Mouse (Mus musculus) cerebellum, adult 11-12 months (tissue): ENCODE measurements around the gene Pdia3.
"Not testable (repeated sequence)": the region's sequence is repeated elsewhere in the genome, so short reads cannot be mapped to it uniquely, and the experiment has no call there.

Experiments
- DNase-seq: peaks from one replicate; pipeline ENCODE4 v3.0.0; 2022

The Pdia3 gene

DNA sequence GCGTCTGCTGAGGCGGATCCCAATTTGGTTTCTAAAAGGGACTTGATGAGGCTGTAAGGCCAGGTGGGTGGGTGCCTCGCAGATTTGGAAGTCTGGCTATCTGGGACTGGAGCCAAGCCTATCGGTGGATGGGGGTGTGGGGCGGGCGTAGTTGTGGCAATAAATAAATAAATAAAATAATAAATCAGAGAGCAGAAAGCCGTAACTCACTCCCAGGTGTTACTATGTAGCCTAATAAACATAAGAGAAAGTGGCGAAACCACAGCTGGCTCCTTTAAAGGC, 29.4 kb downstream of the Pdia3 start:
- DNase-seq = peak; percentile 24

DNA sequence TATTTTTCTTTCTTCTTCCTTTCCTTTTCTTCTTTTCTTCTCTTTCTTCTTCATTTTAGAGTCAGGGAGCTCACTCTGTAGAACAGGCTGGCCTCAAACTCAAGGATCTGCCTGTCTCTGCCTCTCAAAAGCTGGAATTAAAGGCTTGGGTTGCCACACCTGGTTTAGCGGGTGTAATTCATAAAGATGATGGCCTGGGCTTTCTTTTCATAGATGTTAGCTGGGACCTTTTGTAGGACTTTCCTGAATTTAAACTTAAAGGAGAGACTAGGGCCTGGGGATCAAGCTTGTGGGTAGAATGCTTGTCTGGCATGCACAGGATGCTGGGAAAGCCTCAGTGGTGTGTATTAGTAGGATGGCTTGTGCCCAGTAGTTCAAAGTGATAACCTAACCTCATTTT, 30.6 kb downstream of the Pdia3 start, which contains the start of gene Ell3:
Gene Ell3, minus strand, starts transcription at position 101 of the 400 bp plus-strand sequence.
- no peak for DNase-seq

DNA sequence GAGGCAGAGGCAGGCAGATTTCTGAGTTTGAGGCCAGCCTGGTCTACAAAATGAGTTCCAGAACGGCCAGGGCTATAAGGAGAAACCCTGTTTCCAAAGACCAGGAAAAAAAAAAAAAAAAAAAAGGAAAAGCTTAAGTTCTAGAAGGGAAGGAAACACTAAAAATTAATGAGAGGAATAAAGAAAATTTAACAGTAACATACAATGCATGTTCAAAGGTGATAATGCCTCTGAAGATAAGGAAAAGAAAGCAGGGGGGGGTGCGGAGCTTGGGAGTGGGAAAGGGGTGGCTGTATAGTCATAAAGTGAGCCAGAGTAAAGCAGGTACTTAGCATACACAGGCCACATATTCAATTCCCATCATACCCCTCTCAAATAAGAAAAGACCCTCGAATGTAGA, 31.5 kb downstream of the Pdia3 start:
- no peak for DNase-seq

DNA sequence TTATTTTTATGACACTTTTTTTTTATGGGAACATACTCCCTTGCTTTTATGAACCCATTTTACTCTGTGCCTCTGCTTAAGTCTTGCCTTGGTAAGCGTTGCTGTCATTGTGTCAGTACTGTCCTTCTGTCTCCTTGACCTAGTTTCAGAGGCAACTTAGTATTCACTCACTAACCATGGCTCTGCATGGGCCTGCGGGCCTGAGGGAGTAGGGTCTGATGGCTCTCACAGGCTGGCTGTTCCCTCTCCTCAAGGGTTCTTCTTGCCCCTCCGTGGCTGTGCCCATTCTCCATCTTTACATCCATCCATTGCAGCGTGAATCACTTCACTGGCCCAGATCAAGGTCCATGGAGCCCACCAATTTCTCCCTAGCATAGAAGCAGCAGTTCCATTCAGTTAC, 32.9 kb downstream of the Pdia3 start:
- no peak for DNase-seq

DNA sequence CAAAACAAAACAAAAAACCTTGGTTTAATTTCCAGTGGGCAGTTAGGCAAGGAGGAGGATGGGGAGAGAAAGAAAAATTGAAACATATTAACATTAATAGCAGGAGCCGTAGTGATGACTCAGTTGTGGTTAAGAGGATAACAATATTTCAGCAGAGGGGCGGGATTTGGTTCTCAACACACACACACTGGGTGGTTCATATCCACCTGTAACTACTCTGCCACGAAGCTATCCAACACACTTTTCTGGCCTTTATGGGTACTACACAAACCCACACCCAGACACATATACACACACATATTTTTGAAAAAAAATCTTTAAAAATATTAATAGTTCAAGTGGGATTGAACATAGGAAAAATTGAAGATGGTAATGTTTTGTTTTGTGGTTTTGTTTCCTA, 33.4 kb downstream of the Pdia3 start:
- DNase-seq = no peak

DNA sequence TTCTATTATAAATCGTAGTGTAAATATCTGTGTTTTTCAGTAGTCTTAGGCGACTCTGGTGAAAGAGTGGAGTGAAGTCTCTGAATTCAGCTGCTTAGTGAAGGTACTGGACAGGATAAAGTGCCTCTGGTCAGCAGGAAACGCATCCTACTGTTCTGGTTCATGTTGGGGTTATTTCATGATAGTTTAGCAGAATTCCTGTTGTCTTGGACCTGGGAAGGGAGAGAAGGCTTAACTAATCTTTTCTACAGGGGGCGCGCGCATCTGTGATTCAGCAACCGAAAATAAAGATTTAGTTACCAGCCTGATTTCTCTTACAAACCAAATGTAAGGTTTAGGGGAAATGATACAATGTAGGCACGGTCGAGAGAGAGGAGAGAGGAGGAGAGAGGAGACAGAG, 34.6 kb downstream of the Pdia3 start:
- no peak for DNase-seq

DNA sequence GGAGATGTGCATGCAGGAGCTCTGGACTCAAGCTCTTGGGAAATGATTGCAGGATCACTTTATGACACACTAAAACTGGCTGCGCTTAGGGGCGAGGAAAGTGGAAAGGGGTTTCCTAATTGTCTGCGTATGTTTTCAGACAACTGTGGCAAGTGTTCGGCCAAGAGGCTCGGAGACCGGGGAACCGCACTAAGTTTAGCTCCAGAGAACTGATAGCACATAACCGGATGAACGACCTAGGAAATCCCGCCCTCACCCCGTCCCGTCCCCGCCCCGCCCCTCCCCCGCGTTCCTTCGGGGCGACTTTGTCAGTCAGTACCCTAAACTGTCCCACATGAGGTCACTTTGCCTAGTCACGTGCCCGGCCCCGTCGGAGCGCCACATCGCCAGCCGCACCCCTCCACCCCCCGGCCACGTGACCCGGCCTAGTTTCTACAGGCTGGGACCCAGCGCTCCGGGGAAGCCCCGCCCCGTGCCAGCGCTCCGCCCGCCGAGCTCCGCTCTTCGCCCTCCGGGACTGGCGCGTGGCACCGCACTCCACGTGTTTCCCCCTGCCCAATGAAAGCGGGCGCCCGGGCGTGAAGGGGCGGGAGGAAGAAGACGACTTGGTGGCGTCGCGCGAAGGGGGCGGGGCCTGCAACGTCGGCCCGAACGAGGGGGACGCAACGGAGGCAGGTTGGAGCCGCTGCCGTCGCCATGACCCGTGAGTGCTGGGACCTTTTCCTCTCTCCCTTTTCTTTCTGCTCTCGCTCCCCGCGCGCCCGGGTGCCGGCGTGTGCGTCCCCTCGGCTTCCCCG, 35.4 kb downstream of the Pdia3 start, which contains the start of gene Serf2:
Gene Serf2, plus strand, starts transcription at position 457 of the 797 bp plus-strand sequence.
- DNase-seq = peak; percentile 100

DNA sequence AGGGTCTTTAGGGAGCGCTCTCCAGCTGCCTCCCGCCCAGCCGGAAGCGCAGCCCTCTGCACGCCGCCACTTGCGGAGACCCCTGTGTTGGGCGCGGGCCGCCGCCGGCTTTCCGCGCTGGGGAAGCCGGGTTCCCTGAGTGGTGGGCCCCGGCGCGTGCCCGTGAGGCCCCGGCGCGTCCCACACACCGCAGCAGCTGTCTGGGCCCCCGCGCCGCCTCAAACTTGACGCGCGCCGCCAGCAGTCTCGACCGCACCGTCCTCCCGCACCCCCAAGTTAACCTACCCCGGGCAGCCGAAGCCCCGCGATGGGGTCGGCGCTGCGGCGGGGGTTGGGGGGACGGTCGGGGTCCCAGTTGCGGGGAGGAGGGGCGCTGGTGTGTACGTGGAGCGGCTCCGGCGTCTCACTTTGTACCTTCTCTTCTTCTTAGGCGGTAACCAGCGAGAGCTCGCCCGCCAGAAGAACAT, 36.0 kb downstream of the Pdia3 start:
- DNase-seq = no peak

DNA sequence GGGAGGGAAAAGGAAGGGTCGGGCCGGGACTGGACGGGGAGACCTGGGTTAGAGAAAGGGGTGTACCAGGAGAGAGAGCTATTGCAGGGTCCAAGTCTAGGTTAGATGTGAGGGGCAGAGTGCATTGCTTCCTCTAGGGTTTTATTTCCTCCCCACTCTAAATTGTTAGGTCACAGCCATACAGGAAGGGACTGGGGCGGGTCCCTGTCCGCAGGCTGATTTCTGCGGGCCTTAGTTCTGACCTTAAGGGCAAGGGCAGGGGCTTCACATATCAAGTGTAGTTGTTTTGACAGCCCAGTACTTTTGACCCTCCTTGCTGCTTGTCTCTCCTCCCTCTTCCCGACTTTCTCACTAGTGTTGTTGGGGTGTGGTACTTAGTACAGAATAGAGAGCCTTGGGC, 36.5 kb downstream of the Pdia3 start:
- DNase-seq = no peak

DNA sequence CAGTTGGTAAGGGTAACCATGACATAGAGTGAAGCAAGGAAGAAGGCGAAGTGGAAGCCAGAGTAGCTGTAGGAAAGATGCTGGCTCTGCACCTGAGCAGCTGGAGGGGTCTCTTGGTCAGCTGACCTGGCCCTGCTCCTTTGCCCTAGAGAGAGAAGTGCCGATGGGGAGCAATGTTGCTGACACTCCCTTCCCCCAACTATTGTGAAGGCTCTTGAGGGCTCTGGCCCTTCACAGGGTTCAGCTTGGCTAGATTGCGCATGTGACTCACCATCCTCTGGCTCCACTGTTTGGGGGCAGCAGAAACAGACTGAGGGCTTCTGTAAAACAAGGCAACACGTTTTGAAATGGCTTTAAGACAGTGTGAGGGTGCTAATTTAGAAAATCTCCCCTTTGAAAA, 38.8 kb downstream of the Pdia3 start:
- DNase-seq = no peak

DNA sequence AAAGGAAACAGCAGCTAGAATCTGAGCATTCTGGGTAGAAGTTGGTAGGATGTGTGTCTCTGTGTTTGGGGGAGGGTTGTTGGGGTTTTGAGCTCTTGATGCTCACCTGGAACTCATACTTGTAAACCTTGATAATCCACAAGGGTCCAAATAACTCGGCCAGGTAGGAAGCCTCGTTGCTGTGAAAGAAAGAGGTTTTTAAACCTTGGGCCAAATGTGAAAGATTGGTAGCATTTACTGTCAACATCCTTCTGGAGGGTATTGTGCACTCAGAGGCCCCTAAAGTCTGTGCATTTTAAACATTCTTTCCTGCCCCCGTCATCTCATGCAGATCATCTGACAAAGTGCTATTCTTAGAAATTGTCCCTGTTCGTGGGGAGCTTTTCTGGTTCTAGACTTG, 39.4 kb downstream of the Pdia3 start, which contains the start of gene Hypk:
Gene Hypk, plus strand, starts transcription at position 301 of the 400 bp plus-strand sequence.
- no peak for DNase-seq

DNA sequence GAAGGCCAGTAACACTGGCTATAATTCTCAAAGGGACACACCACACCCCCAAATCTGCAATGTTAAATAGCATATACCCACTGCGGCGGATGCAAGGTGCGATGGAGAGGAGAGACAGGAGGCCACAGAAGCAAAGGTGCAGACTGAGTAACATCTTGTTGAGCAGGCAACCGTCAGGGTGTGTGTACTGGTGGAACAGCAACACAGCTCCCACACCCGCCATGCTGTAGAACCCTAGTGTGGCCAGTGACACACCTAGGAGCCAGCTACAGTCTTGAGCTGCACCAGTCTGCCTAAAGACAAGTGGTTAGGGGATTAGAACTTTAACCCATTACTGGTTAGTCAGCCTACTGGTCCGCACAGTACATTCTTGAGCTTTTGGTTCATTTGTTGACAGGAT, 40.3 kb downstream of the Pdia3 start:
- no peak for DNase-seq

DNA sequence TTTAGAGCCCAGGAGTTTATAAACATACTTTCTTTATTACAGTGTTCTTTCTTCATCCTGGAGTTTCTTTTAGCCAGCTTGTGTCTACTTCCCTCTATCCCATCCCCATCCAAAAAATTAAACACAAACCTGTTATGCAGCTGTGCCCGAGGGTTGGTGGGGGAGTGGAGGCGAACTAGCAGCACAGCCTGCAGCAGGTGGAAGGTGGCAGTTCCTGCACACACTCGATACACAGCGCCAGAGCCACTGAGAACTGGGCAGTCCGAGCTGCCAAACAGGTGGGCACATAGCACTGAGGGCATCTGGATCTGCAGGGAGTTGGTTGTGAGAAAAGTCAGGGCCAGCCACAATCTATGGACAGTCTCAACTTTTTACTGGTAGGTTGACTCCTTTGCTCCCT, 42.0 kb downstream of the Pdia3 start:
- DNase-seq = no peak

DNA sequence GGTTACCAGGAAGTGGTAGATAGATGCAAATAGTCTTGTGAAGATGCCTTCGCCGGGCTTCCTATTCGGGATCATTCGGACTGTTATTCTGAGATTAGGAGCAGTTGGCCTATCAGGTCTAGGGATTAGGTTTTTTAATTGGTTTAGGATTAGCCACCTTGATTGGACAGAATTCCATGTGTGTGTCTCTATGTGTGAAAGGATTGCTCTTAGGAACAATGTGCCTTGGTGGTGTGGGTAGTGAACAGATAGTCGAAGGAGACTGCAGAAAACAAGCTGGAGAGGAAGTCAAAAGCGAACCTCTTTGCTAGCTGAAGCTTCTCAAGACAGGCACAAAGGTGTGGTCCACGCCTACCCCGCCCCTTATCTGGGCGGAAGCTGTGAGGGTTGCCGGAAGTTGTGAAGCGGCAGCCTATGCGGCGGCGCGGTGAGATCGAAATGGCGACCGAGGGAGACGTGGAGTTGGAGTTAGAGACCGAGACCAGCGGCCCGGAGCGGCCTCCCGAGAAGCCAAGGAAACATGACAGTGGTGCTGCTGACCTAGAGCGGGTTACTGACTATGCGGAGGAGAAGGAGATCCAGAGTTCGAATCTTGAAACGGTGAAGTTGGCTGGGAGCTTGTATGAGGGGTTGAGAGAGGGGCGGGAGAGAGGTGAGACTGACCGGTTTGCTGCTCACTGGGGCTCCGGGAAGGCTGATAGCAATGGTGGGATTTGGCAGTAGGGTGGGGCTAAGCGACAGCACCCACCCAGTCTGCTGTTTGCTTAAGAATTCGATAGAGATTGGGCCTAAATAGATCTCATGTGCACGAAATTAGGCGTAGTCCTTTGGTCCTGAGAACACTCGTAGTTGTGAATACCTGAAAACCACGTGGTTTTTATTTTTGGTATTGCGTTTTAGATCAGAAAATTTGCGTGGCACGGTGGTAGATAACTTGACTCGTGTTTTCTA, 43.4 kb downstream of the Pdia3 start, which contains the start of gene Serinc4:
Gene Serinc4, minus strand, starts transcription at position 90 of the 951 bp plus-strand sequence.
- DNase-seq = peak; percentile 70

DNA sequence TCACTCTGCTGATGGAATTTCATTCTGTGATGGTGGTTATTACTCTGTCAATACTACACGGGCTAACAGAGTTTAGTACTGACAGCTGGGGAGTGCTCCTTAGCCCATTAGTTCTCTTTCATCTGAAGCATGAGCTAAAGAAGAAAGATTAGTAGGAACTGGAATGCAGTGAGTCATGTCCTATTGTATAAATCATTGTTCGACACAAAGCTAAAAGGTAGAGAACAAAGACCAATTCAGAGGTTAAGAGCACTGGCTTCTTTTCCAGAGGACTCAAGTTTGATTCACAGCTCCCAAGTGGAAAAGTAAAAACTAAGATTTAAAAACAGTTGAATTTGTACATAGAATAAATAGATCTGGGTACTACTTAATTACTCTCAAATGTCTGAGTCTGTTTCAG, 46.5 kb downstream of the Pdia3 start:
- DNase-seq = no peak

DNA sequence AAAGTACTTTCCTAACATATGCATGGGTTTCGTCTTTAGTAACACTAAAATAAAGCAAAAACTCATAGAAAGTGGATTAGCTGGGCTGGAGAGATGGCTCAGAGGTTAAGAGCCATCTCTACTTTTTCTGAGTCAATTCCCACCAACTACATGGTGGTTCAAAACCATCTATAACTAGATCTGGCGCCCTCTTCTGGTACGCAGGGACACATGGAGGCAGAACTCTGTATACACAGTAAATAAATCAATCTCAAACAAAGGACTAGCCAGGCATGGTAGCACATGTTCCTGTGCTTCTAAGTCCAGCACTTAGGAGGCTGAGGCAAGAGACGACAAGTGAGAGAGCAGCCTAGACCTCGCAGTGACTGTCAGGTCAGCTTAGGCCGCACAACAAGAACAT, 55.4 kb downstream of the Pdia3 start:
- not testable (repeated sequence) for DNase-seq

DNA sequence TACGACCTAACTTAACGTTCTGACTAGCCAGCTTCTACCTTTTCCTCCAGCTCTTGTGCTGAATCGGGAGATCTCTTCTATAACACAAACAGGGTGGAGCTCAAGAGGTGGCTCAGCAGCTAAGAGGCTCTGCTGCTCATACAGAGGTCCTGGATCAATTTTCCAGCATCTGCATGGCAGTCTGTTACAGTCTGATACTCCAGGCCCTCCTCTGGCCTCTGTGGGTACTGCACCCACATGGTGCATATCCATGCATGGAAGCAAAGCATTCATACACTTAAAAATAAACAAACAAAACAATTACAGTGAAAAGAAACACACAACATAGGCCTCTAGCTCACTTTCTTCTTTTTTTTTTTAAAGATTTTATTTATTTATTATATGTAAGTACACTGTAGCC, 59.2 kb downstream of the Pdia3 start:
- not testable (repeated sequence) for DNase-seq

DNA sequence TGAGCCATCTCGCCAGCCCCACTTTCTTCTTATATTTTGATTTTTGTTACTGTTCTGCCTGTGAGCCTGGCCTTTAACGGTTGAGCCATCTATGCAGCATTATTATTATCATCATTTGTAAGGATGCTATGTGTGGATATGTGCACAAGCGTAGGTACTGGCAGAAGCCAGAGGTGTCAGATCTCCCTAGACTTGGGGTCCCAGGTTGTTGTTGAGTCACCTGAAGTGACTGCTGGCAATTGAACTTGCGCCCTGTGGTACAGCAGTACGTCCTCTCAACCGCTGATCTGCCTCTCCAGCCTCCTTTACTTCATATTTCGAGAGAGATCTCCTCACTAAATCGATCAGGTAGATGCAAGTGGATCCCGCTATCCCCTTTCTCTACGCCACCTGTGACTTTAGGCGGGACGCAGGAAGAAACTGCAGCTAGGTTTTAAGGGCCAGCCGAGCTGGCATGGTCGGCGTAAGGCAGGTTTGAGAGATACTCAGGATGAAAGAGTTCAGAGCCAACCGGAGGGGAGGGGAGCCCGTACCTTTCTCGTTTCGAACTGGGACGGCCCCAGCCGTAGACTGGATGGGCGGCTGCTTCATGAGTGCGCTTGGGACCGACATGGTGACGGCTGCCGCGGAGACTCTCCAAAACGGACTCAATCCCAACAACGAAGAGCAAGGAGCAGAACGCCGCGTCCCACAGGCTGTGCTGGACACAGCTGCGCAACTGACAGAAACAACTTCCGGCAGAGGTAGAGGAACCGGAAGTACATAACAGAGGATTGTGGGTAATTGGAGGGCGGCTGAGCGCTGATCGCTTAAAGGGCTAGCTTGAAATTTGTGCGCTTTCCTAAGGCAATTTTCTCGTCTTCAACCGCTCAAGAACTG, 60.0 kb downstream of the Pdia3 start, which contains the start of gene Mfap1b:
Gene Mfap1b, minus strand, starts transcription at position 767 of the 879 bp plus-strand sequence.
- peak; percentile 81 for DNase-seq

DNA sequence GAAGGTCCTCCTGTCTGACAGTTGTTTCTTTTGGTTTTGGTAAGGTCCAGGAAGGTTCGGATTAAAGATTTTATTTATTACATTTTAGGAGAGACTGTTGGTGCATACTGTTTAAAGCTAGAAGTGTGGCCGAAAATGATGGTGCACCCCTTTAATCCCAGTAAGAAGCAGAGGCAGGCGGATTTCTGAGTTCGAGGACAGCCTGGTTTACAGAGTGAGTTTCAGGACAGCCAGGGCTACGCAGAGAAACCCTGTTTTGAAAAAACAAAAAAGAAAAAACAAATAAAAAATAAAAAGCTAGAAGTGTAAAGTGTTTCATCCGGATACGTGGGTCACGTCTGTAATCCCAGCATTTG, 60.6 kb downstream of the Pdia3 start:
- no peak for DNase-seq

DNA sequence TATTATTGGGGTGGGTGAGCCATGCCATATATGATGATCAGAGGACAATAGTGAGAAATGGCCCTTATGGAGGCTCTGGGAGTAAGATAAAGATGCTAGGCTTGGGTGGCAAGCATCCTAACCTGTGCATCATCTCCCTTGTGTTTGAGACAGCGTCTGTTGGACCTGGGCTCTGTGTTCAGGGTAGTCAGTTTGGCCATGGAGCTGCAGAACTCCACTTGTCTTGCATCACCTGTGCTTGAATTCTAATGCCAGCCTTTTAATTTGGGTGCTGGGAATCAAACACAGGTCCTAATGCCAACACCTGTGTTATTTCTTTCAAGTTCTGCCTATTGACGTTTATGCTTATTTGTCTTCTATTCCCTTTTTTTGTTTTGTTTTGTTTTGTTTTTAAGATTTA, 61.7 kb downstream of the Pdia3 start:
- DNase-seq = not testable (repeated sequence)

DNA sequence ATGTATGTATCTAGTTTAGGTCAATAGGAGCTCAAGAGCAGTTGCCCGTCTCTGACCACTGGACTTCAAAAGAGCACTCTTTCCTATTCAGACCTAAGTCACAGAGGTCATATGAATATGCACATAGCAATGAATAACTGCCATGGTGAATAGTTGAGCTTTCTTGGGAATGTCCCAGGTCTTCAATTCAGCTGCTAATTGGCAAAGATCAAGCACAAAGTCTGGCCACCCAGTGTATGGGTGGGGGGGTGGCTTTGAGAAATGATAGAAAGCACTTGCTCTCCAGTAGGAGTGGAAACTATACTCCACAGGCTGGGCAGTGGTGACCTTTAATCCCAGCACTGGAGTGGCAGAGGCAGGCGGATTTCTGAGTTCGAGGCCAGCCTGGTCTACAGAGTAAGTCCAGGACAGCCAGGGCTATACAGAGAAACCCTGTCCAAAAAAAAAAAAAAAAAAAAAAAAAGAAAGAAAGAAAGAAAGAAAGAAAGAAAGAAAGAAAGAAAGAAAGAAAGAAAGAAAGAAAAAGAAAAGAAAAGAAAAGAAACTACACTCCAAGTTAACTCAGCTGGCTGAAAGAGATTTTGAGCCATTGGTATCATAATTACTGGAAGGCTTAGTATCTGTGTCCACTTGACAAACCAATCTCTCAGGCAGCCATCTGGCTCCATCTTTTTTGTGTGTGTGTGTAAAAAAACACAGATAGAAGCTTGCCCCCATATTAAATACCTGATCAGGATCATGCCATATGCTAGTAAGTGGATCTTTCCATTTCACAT, 64.1 kb downstream of the Pdia3 start:
- DNase-seq = no peak

DNA sequence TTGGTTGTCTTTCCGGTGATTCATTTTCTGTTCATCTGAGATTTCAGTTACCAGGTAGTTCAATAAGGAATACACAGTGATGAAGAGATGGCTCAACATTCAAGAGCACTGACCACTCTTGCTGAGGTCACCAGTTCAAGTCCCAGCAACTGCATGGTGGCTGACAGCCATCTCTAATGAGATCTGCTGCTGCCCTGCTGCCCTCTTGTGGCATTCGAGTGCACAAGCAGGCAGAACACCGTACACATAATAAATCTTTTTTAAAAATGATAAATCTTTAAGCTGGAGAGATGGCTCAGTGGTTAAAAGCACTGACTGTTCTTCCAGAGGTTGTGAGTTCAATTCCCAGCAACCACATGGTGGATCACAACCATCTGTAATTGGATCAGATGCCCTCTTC, 66.9 kb downstream of the Pdia3 start:
- no peak for DNase-seq
